Mouse (Mus musculus) ES-Bruce4 (cell line): ENCODE results near the gene Stab2. TPM values are rescaled to one million over a fixed set of nuclear protein-coding genes. Genes with fewer than 3 reads are reported as not detected.

ENCODE experiments used
- H3K27ac ChIP-seq: 2 replicates; pipeline ENCODE4 v1.5.1; 2012; ENCODE audit warnings: low read length, inconsistent platforms; ENCODE audit not compliant: insufficient read depth
- H3K27me3 ChIP-seq: 2 replicates; pipeline ENCODE4 v1.6.1; 2012; ENCODE audit warnings: mild to moderate bottlenecking, low read length, inconsistent platforms; ENCODE audit not compliant: control insufficient read depth, poor library complexity, insufficient read depth, severe bottlenecking
- H3K36me3 ChIP-seq: 2 replicates; pipeline ENCODE4 v1.6.1; 2012; ENCODE audit warnings: inconsistent platforms, mild to moderate bottlenecking, low read length, moderate library complexity; ENCODE audit not compliant: control insufficient read depth, poor library complexity, insufficient read depth, severe bottlenecking
- H3K4me1 ChIP-seq: one replicate; pipeline ENCODE4 v1.8.1; 2011; ENCODE audit warnings: low read length; ENCODE audit not compliant: control insufficient read depth, insufficient read depth
- H3K4me3 ChIP-seq: 2 replicates; pipeline ENCODE4 v1.5.1; 2011; ENCODE audit warnings: low read depth, mild to moderate bottlenecking, low read length
- H3K9ac ChIP-seq: 2 replicates; pipeline ENCODE4 v1.6.1; 2012; ENCODE audit warnings: low read depth, mild to moderate bottlenecking, inconsistent platforms; ENCODE audit not compliant: poor library complexity, severe bottlenecking
- H3K9me3 ChIP-seq: replicated peaks from 2 replicates; pipeline ENCODE4 v1.6.1; 2012; ENCODE audit warnings: mild to moderate bottlenecking, low read length, inconsistent platforms; ENCODE audit not compliant: control insufficient read depth, poor library complexity, insufficient read depth, severe bottlenecking
- CTCF ChIP-seq: IDR thresholded peaks from one replicate; pipeline ENCODE4 v1.8.1; 2011; ENCODE audit warnings: low read depth, low read length
- EP300 ChIP-seq: IDR thresholded peaks from 2 replicates; pipeline ENCODE4 v1.6.1; 2011; ENCODE audit warnings: low read depth, low read length; ENCODE audit not compliant: insufficient read depth
- POLR2A ChIP-seq: IDR thresholded peaks from one replicate; pipeline ENCODE4 v1.8.1; 2011; ENCODE audit warnings: low read length; ENCODE audit not compliant: insufficient read depth
- polyA plus RNA-seq: library from polyadenylated mRNA; stranded (reverse); fragments of >200 nt; gene quantifications from 2 replicates; pipeline ENCODE4 v1.2.4, GENCODE M21; 2011; ENCODE audit warnings: low read depth; ENCODE audit not compliant: missing spikeins, insufficient read depth, insufficient read length

Stab2 gene
- polyA plus RNA-seq, 1 experiment = not detected

GRCm38 (mm10) chr10:86940591-86940990 is 67.2 kb downstream of the Stab2 start:
- no peaks in the 10 kb centered on the region; the same call in 1 of the 2 replicates for H3K27me3 ChIP-seq
- H3K9me3 ChIP-seq = no peaks in the 10 kb centered on the region
- H3K4me3 ChIP-seq = no peak overlapping the region
- TF ChIP-seq CTCF (no peak), POLR2A (no peak), EP300 (no peak)
- no peak overlapping the region for H3K27ac ChIP-seq
- no peaks in the 10 kb centered on the region for H3K4me1 ChIP-seq
- no peak overlapping the region for H3K9ac ChIP-seq
- no peaks in the 10 kb centered on the region for H3K36me3 ChIP-seq

- H3K9me3 ChIP-seq = no peaks in the 10 kb centered on the region
- H3K9ac ChIP-seq = no peak overlapping the region
- no peak for TF ChIP-seq EP300
- no peak for TF ChIP-seq CTCF
- no peak for TF ChIP-seq POLR2A
- H3K36me3 ChIP-seq = no peaks in the 10 kb centered on the region
- H3K27me3 ChIP-seq = no peaks in the 10 kb centered on the region; the same call in none of the 2 replicates
- H3K27ac ChIP-seq = no peak overlapping the region
- H3K4me3 ChIP-seq = no peak overlapping the region
- no peaks in the 10 kb centered on the region for H3K4me1 ChIP-seq
Measured at GRCm38 (mm10) chr10:86934376-86934775, 73.4 kb downstream of the Stab2 start.

- no peak overlapping the region for H3K4me3 ChIP-seq
- H3K9ac ChIP-seq = no peak overlapping the region
- H3K36me3 ChIP-seq = no peaks in the 10 kb centered on the region
- no peaks in the 10 kb centered on the region for H3K9me3 ChIP-seq
- no peaks in the 10 kb centered on the region for H3K4me1 ChIP-seq
- no peak overlapping the region for H3K27ac ChIP-seq
- H3K27me3 ChIP-seq = no peaks in the 10 kb centered on the region; the same call in 1 of the 2 replicates
- TF ChIP-seq POLR2A = no peak
- no peak for TF ChIP-seq EP300
- no peak for TF ChIP-seq CTCF
Measured at GRCm38 (mm10) chr10:86933906-86934305, 73.9 kb downstream of the Stab2 start.

GRCm38 (mm10) chr10:86933180-86933695 is 74.6 kb downstream of the Stab2 start:
- no peak for TF ChIP-seq CTCF
- no peak for TF ChIP-seq POLR2A
- TF ChIP-seq EP300 = no peak
- Histone ChIP-seq H3K9me3 (no peaks in the 10 kb centered on the region), H3K4me1 (no peaks in the 10 kb centered on the region), H3K36me3 (no peaks in the 10 kb centered on the region), H3K4me3 (no peak overlapping the region), H3K27me3 (no peaks in the 10 kb centered on the region; the same call in 1 of the 2 replicates), H3K9ac (no peak overlapping the region), H3K27ac (no peak overlapping the region)

- TF ChIP-seq EP300 (no peak), CTCF (no peak), POLR2A (no peak)
- H3K27me3 ChIP-seq = no peaks in the 10 kb centered on the region
- no peaks in the 10 kb centered on the region for H3K9me3 ChIP-seq
- no peaks in the 10 kb centered on the region for H3K4me1 ChIP-seq
- no peak overlapping the region for H3K4me3 ChIP-seq
- no peaks in the 10 kb centered on the region for H3K36me3 ChIP-seq
- H3K9ac ChIP-seq = no peak overlapping the region
- no peak overlapping the region for H3K27ac ChIP-seq
Measured at GRCm38 (mm10) chr10:86923602-86924001, 84.2 kb downstream of the Stab2 start.

GRCm38 (mm10) chr10:86915595-86915994 is 92.2 kb downstream of the Stab2 start:
- Histone ChIP-seq H3K9me3 (no peaks in the 10 kb centered on the region), H3K9ac (no peak overlapping the region), H3K27me3 (no peaks in the 10 kb centered on the region), H3K4me1 (no peaks in the 10 kb centered on the region), H3K36me3 (no peaks in the 10 kb centered on the region), H3K4me3 (no peak overlapping the region), H3K27ac (no peak overlapping the region)
- no peak for TF ChIP-seq POLR2A
- no peak for TF ChIP-seq EP300
- TF ChIP-seq CTCF = no peak
